Mouse (Mus musculus): Measurements from ENCODE around the gene Prep. TPM values are rescaled to one million over a fixed set of nuclear protein-coding genes. Genes with fewer than 3 reads are reported as not detected.

The Prep gene
- 7.0 and 7.2 TPM in 2 replicates for polyA plus RNA-seq (2012; rRNA removed)

DNA sequence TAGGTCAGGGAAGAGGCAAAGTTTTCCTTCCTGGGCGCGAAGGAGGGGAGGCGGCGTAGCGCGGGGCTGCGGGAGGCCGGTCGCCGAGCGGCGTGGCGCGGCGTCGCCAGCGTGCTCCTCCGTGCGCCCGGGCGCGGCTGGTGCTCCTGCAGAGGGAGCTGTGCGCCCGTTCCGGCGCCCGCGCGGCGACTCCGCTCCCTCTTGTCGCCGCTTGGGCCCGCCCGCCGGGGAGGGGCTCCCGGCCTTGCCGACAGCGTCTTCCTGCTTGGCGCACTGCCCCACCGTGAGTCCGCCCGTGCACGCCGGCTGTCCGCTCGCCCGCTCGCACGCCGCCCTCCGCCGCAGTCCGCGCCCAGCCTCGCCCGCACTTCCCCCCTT lies at the start of gene Prep:
Gene Prep, plus strand, starts transcription at position 273 of the 378 bp plus-strand sequence.

DNA sequence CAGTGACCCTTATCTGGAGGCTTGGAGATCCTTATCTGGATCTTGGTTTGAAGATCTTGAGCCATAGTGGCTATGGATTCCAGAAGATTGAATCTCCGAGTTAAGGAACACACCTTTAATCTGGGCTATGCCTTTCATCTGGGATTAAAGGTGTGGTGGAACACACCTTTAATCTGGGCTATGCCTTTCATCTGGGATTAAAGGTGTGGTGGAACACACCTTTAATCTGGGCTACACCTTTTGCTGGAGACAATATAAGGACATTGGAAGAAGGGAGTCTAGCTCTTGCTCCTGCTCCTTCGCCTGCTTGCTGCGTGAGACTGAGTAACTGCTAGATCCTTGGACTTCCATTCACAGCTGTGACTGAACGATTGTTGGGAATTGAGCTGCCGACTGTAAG lies 110.8 kb downstream of the Prep start, which contains the start of gene Popdc3:
Gene Popdc3, plus strand, starts transcription at position 301 of the 400 bp plus-strand sequence.

Other genes with a start within 250 kb of the Prep start
- 0.01 TPM in 1 of 2 replicates, not detected in the other for gene Popdc3, start 110.9 kb downstream of the Prep start, polyA plus RNA-seq (2012; rRNA removed)

Data from liver, embryonic 18 days (tissue).